Mouse (Mus musculus) ZHBTc4 (cell line): ENCODE results near the gene Lrrc4c.

Experiments used
- DNase-seq: peaks from one replicate; pipeline ENCODE4 v3.0.0-alpha.2; 2011; ENCODE audit warnings: low read depth, low spot score

Gene Lrrc4c

GRCm38 (mm10) chr2:97274651-97275050 lies 956.7 kb downstream of the Lrrc4c start:
- no peak for DNase-seq

DNA sequence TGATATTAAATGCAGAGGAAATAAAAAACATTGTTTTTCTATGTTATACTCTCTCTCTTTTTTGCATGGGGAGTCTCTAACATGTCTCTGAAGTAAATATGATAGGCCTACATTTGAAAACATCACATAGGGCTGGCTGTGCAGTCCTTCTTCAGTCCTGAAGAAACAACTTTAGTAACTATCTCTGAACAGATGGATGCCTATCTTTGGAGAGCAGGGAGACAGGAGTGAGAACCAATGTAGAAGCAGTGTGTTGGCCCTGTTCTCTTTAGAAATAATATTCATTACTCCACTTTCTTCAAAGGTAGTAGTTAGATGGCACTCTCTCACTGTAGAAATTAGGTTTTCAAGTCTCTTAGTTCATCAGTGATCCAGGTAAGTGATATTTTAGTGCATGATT lies 967.0 kb downstream of the Lrrc4c start:
- no peak for DNase-seq

- no peak for DNase-seq
These were observed 976.2 kb downstream of the Lrrc4c start for GRCm38 (mm10) chr2:97294216-97294615.

DNA sequence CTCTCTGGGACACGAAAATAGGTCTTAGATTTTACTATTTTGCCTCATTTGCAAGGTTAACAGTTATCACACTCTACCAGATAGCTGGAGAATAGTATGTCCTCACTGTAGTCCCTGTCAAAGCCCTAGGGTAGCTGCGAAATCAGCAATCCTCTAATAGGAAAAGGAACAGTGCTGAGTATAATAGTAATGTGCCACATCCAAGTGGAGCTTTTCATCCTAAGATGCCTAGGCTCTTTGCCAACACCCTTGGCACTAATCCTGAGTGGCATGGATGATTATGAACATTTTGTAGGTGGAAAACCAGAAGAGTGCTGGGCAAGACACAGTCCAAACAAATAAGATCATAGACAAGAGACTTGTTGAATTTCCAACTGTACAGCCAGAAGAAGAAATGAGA lies 981.7 kb downstream of the Lrrc4c start:
- no peak for DNase-seq

- DNase-seq: no peak
These were observed 1000.0 kb downstream of the Lrrc4c start for GRCm38 (mm10) chr2:97318008-97318407.

DNA sequence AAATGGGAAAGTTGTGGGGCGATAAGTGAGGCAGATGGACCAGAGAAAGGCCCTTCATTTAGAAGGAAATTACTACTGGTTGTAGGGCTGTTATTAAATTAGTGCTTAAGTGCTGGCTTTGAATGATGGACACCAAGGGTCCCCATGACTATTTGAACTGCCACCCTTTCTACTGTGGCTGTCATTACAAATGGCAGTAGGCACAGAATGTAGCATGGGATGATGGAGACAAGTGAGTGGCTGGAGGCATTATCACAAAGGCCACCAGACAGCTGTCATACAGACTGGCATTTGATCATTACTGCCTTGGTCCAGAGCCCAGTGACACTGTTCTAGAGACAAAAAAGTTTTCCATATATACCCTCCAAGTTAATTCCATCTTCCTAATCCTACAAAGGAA lies 1000.6 kb downstream of the Lrrc4c start:
- no peak for DNase-seq

- DNase-seq: no peak
These were observed 1014.2 kb downstream of the Lrrc4c start for GRCm38 (mm10) chr2:97332084-97332682.

DNA sequence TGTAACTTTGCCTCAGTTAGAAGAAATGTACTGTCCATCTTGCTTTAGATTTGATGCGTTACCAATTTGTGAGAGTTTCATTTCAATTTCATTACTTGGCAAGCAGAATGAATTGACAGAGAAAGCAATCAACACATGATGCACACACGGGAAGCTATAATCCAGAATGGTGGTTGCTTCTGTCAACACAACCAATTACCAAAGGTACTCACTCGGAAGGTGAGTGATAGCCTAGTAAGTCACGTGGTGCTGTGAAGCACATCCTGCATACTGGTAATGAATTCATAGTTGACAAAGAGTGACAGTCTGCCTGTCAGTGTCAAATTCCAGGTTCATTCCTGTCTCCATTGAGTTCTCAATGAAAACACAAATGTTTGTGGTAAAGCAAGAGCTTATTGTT lies 1021.7 kb downstream of the Lrrc4c start:
- no peak for DNase-seq

DNA sequence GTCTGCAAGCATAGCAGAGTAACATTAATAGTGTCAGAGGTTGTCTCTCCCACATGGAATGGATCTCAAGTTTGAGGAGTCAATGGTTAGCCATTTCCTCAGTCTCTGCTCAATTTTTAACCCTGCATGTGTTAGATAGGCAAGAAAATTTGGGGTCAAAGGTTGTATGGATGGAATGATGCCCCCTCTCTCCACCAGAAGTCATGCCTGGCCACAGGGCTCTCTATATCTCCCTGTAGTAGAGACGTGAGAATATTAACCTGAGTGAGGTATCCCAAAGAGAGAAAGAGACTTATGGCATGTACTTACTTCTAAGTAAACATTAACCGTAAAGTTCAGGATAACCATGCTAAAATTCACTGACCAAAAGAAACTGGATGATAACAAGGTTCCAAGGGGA lies 1043.3 kb downstream of the Lrrc4c start:
- no peak for DNase-seq

- DNase-seq: no peak
These were observed 1052.0 kb downstream of the Lrrc4c start for GRCm38 (mm10) chr2:97369978-97370377.

DNA sequence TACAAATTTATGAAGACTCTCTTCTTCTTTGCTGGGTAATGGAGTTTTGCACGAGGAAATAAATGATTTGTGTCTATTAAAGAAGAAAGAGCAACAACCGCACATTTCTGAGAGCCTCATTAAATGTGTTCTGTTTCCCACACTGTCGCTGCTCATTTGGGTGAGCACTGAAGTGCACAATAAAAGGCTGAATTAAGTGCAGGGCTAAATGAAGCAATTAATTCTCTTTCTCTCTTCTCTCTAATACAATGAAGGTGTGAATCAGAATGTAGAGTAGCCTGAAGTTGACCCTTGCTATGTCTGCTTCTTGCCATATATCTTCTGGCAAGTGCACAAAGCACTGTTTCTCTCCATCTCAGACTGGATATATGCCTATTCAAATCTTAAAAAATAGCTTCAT lies 1073.5 kb downstream of the Lrrc4c start:
- no peak for DNase-seq

GRCm38 (mm10) chr2:97391876-97392275 lies 1073.9 kb downstream of the Lrrc4c start:
- DNase-seq: no peak

DNA sequence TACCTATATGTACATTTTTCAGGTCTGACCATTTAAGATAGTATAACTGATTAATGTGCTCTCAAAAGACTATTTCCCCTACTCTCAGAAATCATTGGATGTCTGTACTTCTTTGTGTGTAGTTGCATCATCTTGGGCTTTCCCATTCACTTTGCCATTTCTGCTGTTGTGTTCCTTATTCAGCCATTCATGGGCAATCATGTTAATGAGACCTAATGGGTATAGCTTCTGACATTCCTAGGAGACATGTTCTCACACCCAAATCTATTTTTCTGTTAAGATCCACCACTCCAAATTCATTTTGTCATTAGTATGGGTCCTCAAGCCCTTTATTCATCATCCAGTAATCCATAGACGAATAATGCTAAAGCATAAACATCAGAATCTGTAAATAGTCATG lies 1095.1 kb downstream of the Lrrc4c start:
- DNase-seq: no peak

GRCm38 (mm10) chr2:97414416-97415362 lies 1096.7 kb downstream of the Lrrc4c start:
- no peak for DNase-seq

- no peak for DNase-seq
These were observed 1116.2 kb downstream of the Lrrc4c start for GRCm38 (mm10) chr2:97434140-97434539.

DNA sequence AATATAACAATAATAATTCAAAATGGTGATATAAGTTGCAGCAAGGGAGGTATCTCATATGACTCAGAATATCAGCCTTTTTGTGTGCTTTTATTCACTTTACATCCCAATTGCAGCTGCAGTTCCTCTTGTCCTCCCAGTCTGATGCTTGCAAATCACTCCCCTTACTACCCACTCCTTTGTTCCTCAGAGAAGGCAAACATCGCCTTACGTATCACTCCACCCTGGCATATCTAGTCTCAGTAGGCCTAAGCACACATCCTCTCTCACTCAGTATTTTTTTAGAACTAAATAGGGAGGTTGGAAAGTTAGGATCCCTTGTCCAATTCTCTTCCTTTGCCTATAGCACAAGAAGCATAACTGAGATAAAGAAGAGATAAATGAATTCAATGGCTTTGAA lies 1117.6 kb downstream of the Lrrc4c start:
- no peak for DNase-seq

DNA sequence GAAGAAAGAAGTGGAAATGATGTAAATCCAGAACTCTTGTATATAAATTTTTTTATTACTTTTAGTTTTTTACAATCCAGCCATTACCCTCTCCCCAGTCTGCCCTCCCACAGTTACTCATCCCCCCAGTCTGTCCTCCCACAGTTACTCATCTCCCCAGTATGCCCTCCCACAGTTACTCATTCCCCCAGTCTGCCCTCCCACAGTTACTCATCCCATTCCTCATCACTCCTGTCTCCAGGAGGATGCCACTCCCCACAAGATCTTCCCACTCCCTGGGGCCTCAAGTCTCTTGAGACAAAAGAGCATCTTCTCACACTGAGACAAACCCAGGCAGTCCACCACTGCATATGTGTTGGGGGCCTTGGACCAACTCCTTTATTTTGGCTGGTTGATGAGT lies 1119.8 kb downstream of the Lrrc4c start:
- DNase-seq: no peak

GRCm38 (mm10) chr2:97463573-97463972 lies 1145.6 kb downstream of the Lrrc4c start:
- no peak for DNase-seq

- DNase-seq: peak; percentile 80
These were observed 1148.3 kb downstream of the Lrrc4c start for GRCm38 (mm10) chr2:97466243-97466793.

DNA sequence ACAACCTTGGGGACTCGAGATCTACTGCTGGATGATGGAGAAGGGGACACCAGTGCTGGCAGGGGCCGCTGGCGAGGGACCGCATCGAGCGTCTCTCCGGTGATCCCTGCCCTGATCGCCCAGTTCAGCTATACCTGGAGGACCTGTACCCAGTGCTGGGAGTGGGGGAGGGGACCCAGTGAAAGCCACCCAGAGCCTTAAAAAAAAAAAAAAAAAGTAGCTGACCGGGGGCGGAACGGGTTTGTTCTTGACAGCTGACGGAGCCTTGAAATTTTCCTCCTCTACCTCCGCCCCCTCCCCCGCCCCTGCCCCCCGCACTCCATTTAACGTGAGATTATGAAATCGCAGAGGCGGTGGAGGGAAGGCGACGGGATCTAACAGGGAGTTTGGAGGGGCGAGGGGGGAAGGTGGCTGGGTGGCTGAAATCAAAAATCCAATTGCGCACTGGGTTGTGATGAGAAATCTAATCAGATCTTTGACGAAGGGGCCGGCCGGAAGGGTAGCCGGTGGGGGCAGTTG lies 1149.1 kb downstream of the Lrrc4c start:
- peak; percentile 18 for DNase-seq

DNA sequence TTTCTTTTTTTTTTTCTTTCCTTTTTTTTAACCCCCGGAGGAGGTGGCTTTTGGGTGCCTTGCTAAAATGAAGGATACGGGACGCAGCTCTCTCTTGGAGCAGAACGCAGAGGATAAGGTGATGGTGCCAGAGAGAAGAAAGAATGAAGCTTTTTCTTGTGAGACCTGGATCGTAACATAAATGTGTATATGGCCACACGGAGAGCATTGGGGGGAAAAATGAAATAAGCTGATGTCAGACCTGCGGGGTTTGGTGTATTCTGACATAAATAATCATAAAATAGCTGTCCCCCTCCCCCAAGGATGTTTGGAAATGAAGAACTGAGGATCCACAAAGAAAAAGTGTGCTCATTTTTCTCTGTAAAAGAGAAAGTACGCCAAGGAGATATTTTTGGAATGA lies 1149.7 kb downstream of the Lrrc4c start:
- DNase-seq: no peak

GRCm38 (mm10) chr2:97468372-97468771 lies 1150.4 kb downstream of the Lrrc4c start:
- no peak for DNase-seq

DNA sequence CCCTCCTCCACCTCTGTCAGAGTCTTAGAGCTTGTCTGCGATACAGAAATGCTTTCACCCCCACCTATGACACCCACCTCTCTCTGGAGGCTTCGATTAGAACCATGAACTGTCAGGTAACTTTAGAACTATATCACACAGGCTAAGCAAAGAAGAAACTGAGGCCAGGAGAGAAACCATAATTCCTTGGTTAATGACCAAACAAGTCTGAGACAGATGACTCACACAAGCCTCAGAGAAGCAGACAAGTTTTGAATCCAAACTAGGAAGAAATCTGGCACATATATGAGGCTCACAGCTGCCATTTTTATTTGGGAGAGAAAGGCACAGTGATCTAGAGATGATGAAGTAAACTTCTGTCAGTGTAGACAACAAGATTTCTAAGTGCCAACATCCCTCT lies 1151.4 kb downstream of the Lrrc4c start:
- DNase-seq: no peak
